Mouse (Mus musculus): ENCODE measurements around the gene Phc1. TPM values are rescaled to one million over a fixed set of nuclear protein-coding genes. Genes with fewer than 3 reads are reported as not detected.

Gene Phc1
- polyA plus RNA-seq, 1 experiment = 206 TPM

- no peaks in the 10 kb centered on the region for H3K36me3 ChIP-seq (ENCODE audit: control insufficient read depth, insufficient read depth, low read length, poor library complexity, severe bottlenecking)
- H3K9ac ChIP-seq (ENCODE audit: low read depth, poor library complexity, severe bottlenecking) = no peak overlapping the region
- no peaks in the 10 kb centered on the region for H3K9me3 ChIP-seq (replicated peaks; ENCODE audit: control insufficient read depth, insufficient read depth, low read length, poor library complexity, severe bottlenecking)
- no peak overlapping the region for H3K4me3 ChIP-seq (ENCODE audit: low read depth, low read length)
- no peak for TF ChIP-seq EP300 (IDR thresholded peaks at IDR 0.05; ENCODE audit: insufficient read depth, low read depth, low read length)
- TF ChIP-seq CTCF (IDR thresholded peaks at IDR 0.05; ENCODE audit: low read depth, low read length) = no peak
- no peak for TF ChIP-seq POLR2A (IDR thresholded peaks at IDR 0.05; ENCODE audit: insufficient read depth, low read length)
- H3K4me1 ChIP-seq (ENCODE audit: control insufficient read depth, insufficient read depth, low read length) = no peaks in the 10 kb centered on the region
- no peaks in the 10 kb centered on the region for H3K27me3 ChIP-seq (ENCODE audit: control insufficient read depth, insufficient read depth, low read length, poor library complexity, severe bottlenecking)
- H3K27ac ChIP-seq (ENCODE audit: insufficient read depth, low read length) = no peak overlapping the region
Observed at GRCm38 (mm10) chr6:122292184-122292583, 48.2 kb downstream of the Phc1 start.

- Histone ChIP-seq H3K27me3 (ENCODE audit: control insufficient read depth, insufficient read depth, low read length, poor library complexity, severe bottlenecking) (no peaks in the 10 kb centered on the region), H3K9ac (ENCODE audit: low read depth, poor library complexity, severe bottlenecking) (no peak overlapping the region), H3K36me3 (ENCODE audit: control insufficient read depth, insufficient read depth, low read length, poor library complexity, severe bottlenecking) (no peaks in the 10 kb centered on the region), H3K4me1 (ENCODE audit: control insufficient read depth, insufficient read depth, low read length) (no peaks in the 10 kb centered on the region), H3K9me3 (replicated peaks; ENCODE audit: control insufficient read depth, insufficient read depth, low read length, poor library complexity, severe bottlenecking) (no peaks in the 10 kb centered on the region), H3K4me3 (ENCODE audit: low read depth, low read length) (no peak overlapping the region), H3K27ac (ENCODE audit: insufficient read depth, low read length) (no peak overlapping the region)
- TF ChIP-seq POLR2A (IDR thresholded peaks at IDR 0.05; ENCODE audit: insufficient read depth, low read length) (no peak), CTCF (IDR thresholded peaks at IDR 0.05; ENCODE audit: low read depth, low read length) (no peak), EP300 (IDR thresholded peaks at IDR 0.05; ENCODE audit: insufficient read depth, low read depth, low read length) (no peak)
Observed at GRCm38 (mm10) chr6:122291735-122292134, 48.6 kb downstream of the Phc1 start.

GRCm38 (mm10) chr6:122291264-122291663, 49.1 kb downstream of the Phc1 start:
- Histone ChIP-seq H3K27me3 (ENCODE audit: control insufficient read depth, insufficient read depth, low read length, poor library complexity, severe bottlenecking) (no peaks in the 10 kb centered on the region), H3K4me1 (ENCODE audit: control insufficient read depth, insufficient read depth, low read length) (no peaks in the 10 kb centered on the region), H3K36me3 (ENCODE audit: control insufficient read depth, insufficient read depth, low read length, poor library complexity, severe bottlenecking) (no peaks in the 10 kb centered on the region), H3K9ac (ENCODE audit: low read depth, poor library complexity, severe bottlenecking) (no peak overlapping the region), H3K27ac (ENCODE audit: insufficient read depth, low read length) (no peak overlapping the region), H3K9me3 (replicated peaks; ENCODE audit: control insufficient read depth, insufficient read depth, low read length, poor library complexity, severe bottlenecking) (no peaks in the 10 kb centered on the region), H3K4me3 (ENCODE audit: low read depth, low read length) (no peak overlapping the region)
- TF ChIP-seq CTCF (IDR thresholded peaks at IDR 0.05; ENCODE audit: low read depth, low read length) (no peak), EP300 (IDR thresholded peaks at IDR 0.05; ENCODE audit: insufficient read depth, low read depth, low read length) (no peak), POLR2A (IDR thresholded peaks at IDR 0.05; ENCODE audit: insufficient read depth, low read length) (no peak)

DNA sequence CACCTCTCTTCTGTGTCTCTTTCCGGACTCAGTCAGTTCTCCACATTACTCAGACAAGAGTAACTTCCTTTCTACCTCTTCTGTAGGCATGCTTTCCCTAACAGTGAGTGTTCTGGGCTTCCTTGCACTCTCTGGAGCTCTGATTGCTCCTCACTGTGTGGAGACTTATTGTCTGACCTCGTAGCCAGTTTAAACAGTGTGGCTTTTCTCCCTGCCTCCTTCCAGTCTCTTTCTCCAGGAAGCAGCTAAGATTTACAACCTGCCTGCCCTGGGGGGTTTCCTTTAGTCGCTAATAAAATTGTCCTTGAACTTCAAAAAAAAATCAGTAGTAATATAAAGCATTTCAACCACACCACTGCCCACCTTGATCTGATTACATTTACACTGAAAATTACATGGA, 50.1 kb downstream of the Phc1 start:
- H3K36me3 ChIP-seq (ENCODE audit: control insufficient read depth, insufficient read depth, low read length, poor library complexity, severe bottlenecking) = no peaks in the 10 kb centered on the region
- TF ChIP-seq EP300 (IDR thresholded peaks at IDR 0.05; ENCODE audit: insufficient read depth, low read depth, low read length) = no peak
- no peak for TF ChIP-seq POLR2A (IDR thresholded peaks at IDR 0.05; ENCODE audit: insufficient read depth, low read length)
- no peak for TF ChIP-seq CTCF (IDR thresholded peaks at IDR 0.05; ENCODE audit: low read depth, low read length)
- no peaks in the 10 kb centered on the region for H3K4me1 ChIP-seq (ENCODE audit: control insufficient read depth, insufficient read depth, low read length)
- no peak overlapping the region for H3K9ac ChIP-seq (ENCODE audit: low read depth, poor library complexity, severe bottlenecking)
- H3K27ac ChIP-seq (ENCODE audit: insufficient read depth, low read length) = no peak overlapping the region
- H3K9me3 ChIP-seq (replicated peaks; ENCODE audit: control insufficient read depth, insufficient read depth, low read length, poor library complexity, severe bottlenecking) = no peaks in the 10 kb centered on the region
- no peak overlapping the region for H3K4me3 ChIP-seq (ENCODE audit: low read depth, low read length)
- H3K27me3 ChIP-seq (ENCODE audit: control insufficient read depth, insufficient read depth, low read length, poor library complexity, severe bottlenecking) = no peaks in the 10 kb centered on the region

- Histone ChIP-seq H3K4me1 (ENCODE audit: control insufficient read depth, insufficient read depth, low read length) (no peaks in the 10 kb centered on the region), H3K9ac (ENCODE audit: low read depth, poor library complexity, severe bottlenecking) (no peak overlapping the region), H3K9me3 (replicated peaks; ENCODE audit: control insufficient read depth, insufficient read depth, low read length, poor library complexity, severe bottlenecking) (no peaks in the 10 kb centered on the region), H3K27me3 (ENCODE audit: control insufficient read depth, insufficient read depth, low read length, poor library complexity, severe bottlenecking) (no peaks in the 10 kb centered on the region), H3K36me3 (ENCODE audit: control insufficient read depth, insufficient read depth, low read length, poor library complexity, severe bottlenecking) (no peaks in the 10 kb centered on the region), H3K27ac (ENCODE audit: insufficient read depth, low read length) (no peak overlapping the region), H3K4me3 (ENCODE audit: low read depth, low read length) (no peak overlapping the region)
- no peak for TF ChIP-seq EP300 (IDR thresholded peaks at IDR 0.05; ENCODE audit: insufficient read depth, low read depth, low read length)
- no peak for TF ChIP-seq CTCF (IDR thresholded peaks at IDR 0.05; ENCODE audit: low read depth, low read length)
- TF ChIP-seq POLR2A (IDR thresholded peaks at IDR 0.05; ENCODE audit: insufficient read depth, low read length) = no peak
Observed at GRCm38 (mm10) chr6:122289313-122289712, 51.0 kb downstream of the Phc1 start.

DNA sequence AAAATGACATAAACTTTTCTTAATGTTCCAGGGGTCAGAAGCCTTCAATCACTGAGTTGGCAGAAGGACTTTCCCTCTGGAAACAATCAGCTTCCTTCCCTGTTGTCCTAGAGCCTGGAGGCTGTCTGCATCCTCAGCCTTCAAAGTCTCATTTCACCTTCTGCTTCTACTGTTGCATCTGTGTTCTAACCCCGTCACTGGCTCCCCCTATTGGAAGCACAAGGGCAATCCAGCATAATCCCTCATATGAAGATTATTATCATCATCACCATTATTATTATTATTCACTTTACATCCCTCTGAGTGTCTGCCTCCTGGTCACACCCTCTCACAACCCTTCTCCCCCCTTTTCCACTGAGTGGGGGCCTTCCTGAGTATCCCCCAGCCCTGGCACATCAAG, 52.1 kb downstream of the Phc1 start:
- Histone ChIP-seq H3K27me3 (ENCODE audit: control insufficient read depth, insufficient read depth, low read length, poor library complexity, severe bottlenecking) (no peaks in the 10 kb centered on the region), H3K9me3 (replicated peaks; ENCODE audit: control insufficient read depth, insufficient read depth, low read length, poor library complexity, severe bottlenecking) (no peaks in the 10 kb centered on the region), H3K27ac (ENCODE audit: insufficient read depth, low read length) (no peak overlapping the region), H3K36me3 (ENCODE audit: control insufficient read depth, insufficient read depth, low read length, poor library complexity, severe bottlenecking) (no peaks in the 10 kb centered on the region), H3K4me3 (ENCODE audit: low read depth, low read length) (no peak overlapping the region), H3K9ac (ENCODE audit: low read depth, poor library complexity, severe bottlenecking) (no peak overlapping the region), H3K4me1 (ENCODE audit: control insufficient read depth, insufficient read depth, low read length) (no peaks in the 10 kb centered on the region)
- TF ChIP-seq EP300 (IDR thresholded peaks at IDR 0.05; ENCODE audit: insufficient read depth, low read depth, low read length) = no peak
- TF ChIP-seq CTCF (IDR thresholded peaks at IDR 0.05; ENCODE audit: low read depth, low read length) = no peak
- no peak for TF ChIP-seq POLR2A (IDR thresholded peaks at IDR 0.05; ENCODE audit: insufficient read depth, low read length)
